Mouse (Mus musculus) liver (tissue): ENCODE measurements around the gene Col4a1.

Experiments
- DNase-seq: peaks from one replicate; pipeline ENCODE4 v3.0.0-alpha.2; 2020; ENCODE audit warnings: mixed read lengths

Gene Col4a1

GRCm38 (mm10) chr8:11262031-11262735 lies 50.4 kb downstream of the Col4a1 start:
- no peak for DNase-seq

GRCm38 (mm10) chr8:11259832-11260615 lies 52.6 kb downstream of the Col4a1 start:
- peak; percentile 10 for DNase-seq

GRCm38 (mm10) chr8:11258517-11259136 lies 54.0 kb downstream of the Col4a1 start:
- no peak for DNase-seq

GRCm38 (mm10) chr8:11257079-11258017 lies 55.3 kb downstream of the Col4a1 start:
- DNase-seq, result no peak

GRCm38 (mm10) chr8:11256405-11256804 lies 56.2 kb downstream of the Col4a1 start:
- DNase-seq, result no peak

- no peak for DNase-seq
These were observed 56.9 kb downstream of the Col4a1 start for GRCm38 (mm10) chr8:11255680-11256079.

GRCm38 (mm10) chr8:11254914-11255530 lies 57.6 kb downstream of the Col4a1 start:
- DNase-seq, result no peak

- DNase-seq, result no peak
These were observed 58.1 kb downstream of the Col4a1 start for GRCm38 (mm10) chr8:11254510-11254909.

- peak; percentile 71 for DNase-seq
These were observed 59.1 kb downstream of the Col4a1 start for GRCm38 (mm10) chr8:11253556-11253955.

GRCm38 (mm10) chr8:11253041-11253440 lies 59.6 kb downstream of the Col4a1 start:
- no peak for DNase-seq

GRCm38 (mm10) chr8:11252235-11252774 lies 60.3 kb downstream of the Col4a1 start:
- DNase-seq, result peak; percentile 23

- DNase-seq, result no peak
These were observed 62.5 kb downstream of the Col4a1 start for GRCm38 (mm10) chr8:11250149-11250548.

GRCm38 (mm10) chr8:11249541-11250058 lies 63.0 kb downstream of the Col4a1 start:
- no peak for DNase-seq

GRCm38 (mm10) chr8:11248712-11249111 lies 63.9 kb downstream of the Col4a1 start:
- DNase-seq, result no peak

GRCm38 (mm10) chr8:11241488-11241887 lies 71.1 kb downstream of the Col4a1 start:
- DNase-seq, result no peak

- no peak for DNase-seq
These were observed 77.8 kb downstream of the Col4a1 start for GRCm38 (mm10) chr8:11234879-11235210.

GRCm38 (mm10) chr8:11234151-11234878 lies 78.3 kb downstream of the Col4a1 start:
- DNase-seq, result peak; percentile 18

GRCm38 (mm10) chr8:11233009-11233408 lies 79.6 kb downstream of the Col4a1 start:
- no peak for DNase-seq

- no peak for DNase-seq
These were observed 82.3 kb downstream of the Col4a1 start for GRCm38 (mm10) chr8:11230277-11230676.

GRCm38 (mm10) chr8:11227421-11227820 lies 85.2 kb downstream of the Col4a1 start:
- no peak for DNase-seq
